In genomic region chr9:70208751-70209150, GRCm38 (mm10) we compare ENCODE assay signal across 8 mouse cellular contexts. TPM values are rescaled to one million over a fixed set of nuclear protein-coding genes. Genes with fewer than 3 reads are reported as not detected.
DNase-seq lines count a peak whose midpoint lies in the region; ATAC-seq and TF ChIP-seq lines count a peak whose summit lies in the region.

No protein-coding gene starts in this region.

- TF ChIP-seq EP300 in CH12.LX (IDR thresholded peaks at IDR 0.05; ENCODE audit: low read length), result no peak
- no peak for TF ChIP-seq EP300 in heart, postnatal 0 days (IDR thresholded peaks at IDR 0.05; ENCODE audit: low read depth)

- DNase-seq in cerebellum, postnatal 10 days, result peak; percentile 15 to 22
- DNase-seq in cerebellum, adult 11 months, result no peak
- DNase-seq in CH12.LX (ENCODE audit: extremely low read depth), result no peak
- no peak for DNase-seq in heart, postnatal 0 days (ENCODE audit: low spot score)
- DNase-seq in liver, embryonic 13.5 days, result no peak
- DNase-seq in ovary, postnatal 14 days (ENCODE audit: low spot score), result no peak

- H3K4me3 ChIP-seq in CH12.LX (replicated peaks in 1 of 3; ENCODE audit: low read depth in 2 of 3, low read length in 2 of 3, poor library complexity in 1 of 3), result peak overlapping the region; percentile 78 to 98 (median 86)
- peak overlapping the region; percentile 79 for H3K4me3 ChIP-seq in heart, postnatal 0 days (ENCODE audit: low read depth, low read length)
- H3K4me3 ChIP-seq in liver, embryonic 13.5 days (replicated peaks), result peak overlapping the region; percentile 60; the same call in 1 of the 2 replicates
- peak overlapping the region; percentile 87 for H3K4me3 ChIP-seq in stomach, embryonic 15.5 days (replicated peaks)

- peaks cover 0 to 13% of the 10 kb centered on the region in 2 experiments for H3K36me3 ChIP-seq in CH12.LX (replicated peaks in 1 of 2; ENCODE audit: control insufficient read depth in 1 of 2, insufficient read depth in 1 of 2, low read length in 1 of 2)
- H3K36me3 ChIP-seq in heart, postnatal 0 days (replicated peaks; ENCODE audit: control insufficient read depth, insufficient read depth, low read length), result no peaks in the 10 kb centered on the region
- no peaks in the 10 kb centered on the region for H3K36me3 ChIP-seq in liver, embryonic 13.5 days
- H3K36me3 ChIP-seq in stomach, embryonic 15.5 days, result no peaks in the 10 kb centered on the region

- dilution Hi-C loops in CH12.LX (cut with MboI; ENCODE audit: extremely low pct_ligation_motif_present, extremely low pct_unique_long_range_greater_than_20kb, low sequenced_read_pairs), result no loop called here

- TF ChIP-seq POLR2A in CH12.LX (IDR thresholded peaks at IDR 0.05; ENCODE audit: low read depth, low read length), result no peak

- in situ Hi-C loops in CH12.LX (cut with MboI; ENCODE audit: low pct_ligation_motif_present, low pct_unique_long_range_greater_than_20kb, low sequenced_read_pairs), result loop anchor here (5.0 to 10.0 kb wide), 2 partner anchors 34 to 96 kb away; no protein-coding TSS in a partner anchor

- no peaks in the 10 kb centered on the region for H3K27me3 ChIP-seq in CH12.LX (replicated peaks)
- no peaks in the 10 kb centered on the region for H3K27me3 ChIP-seq in heart, postnatal 0 days (ENCODE audit: control insufficient read depth, insufficient read depth, low read length)
- peaks cover 49% of the 10 kb centered on the region for H3K27me3 ChIP-seq in liver, embryonic 13.5 days
- H3K27me3 ChIP-seq in stomach, embryonic 15.5 days (replicated peaks), result no peaks in the 10 kb centered on the region

- TF ChIP-seq RAD21 in CH12.LX (IDR thresholded peaks at IDR 0.05; ENCODE audit: low read depth, low read length), result no peak

- ATAC-seq in heart, postnatal 0 days (ENCODE audit: insufficient read depth, low read depth), result no peak
- ATAC-seq in liver, embryonic 13.5 days (ENCODE audit: low read depth), result no peak
- ATAC-seq in stomach, embryonic 15.5 days (ENCODE audit: insufficient read depth, low FRiP score, low read depth), result no peak
- no peak for ATAC-seq in granulocyte monocyte progenitor cell, adult 5-6 weeks (replicated peaks; ENCODE audit: poor library complexity, severe bottlenecking)

- no peak for TF ChIP-seq CTCF in CH12.LX (conservative IDR thresholded peaks at IDR 0.05 in 1 of 2, IDR thresholded peaks at IDR 0.05 in 1 of 2; ENCODE audit: low read depth in 2 of 2, low read length in 2 of 2)
- TF ChIP-seq CTCF in heart, postnatal 0 days (IDR thresholded peaks at IDR 0.05; ENCODE audit: low read depth), result no peak

- H3K4me1 ChIP-seq in CH12.LX (ENCODE audit: control insufficient read depth in 1 of 2, insufficient read depth in 2 of 2), result peaks cover 0 to 51% of the 10 kb centered on the region in 2 experiments; a peak in 3 of 4 replicates
- peaks cover 13% of the 10 kb centered on the region for H3K4me1 ChIP-seq in heart, postnatal 0 days (ENCODE audit: control insufficient read depth, insufficient read depth)
- peaks cover 3% of the 10 kb centered on the region; the same call in 1 of the 2 replicates for H3K4me1 ChIP-seq in liver, embryonic 13.5 days (replicated peaks)
- H3K4me1 ChIP-seq in stomach, embryonic 15.5 days, result peaks cover 9% of the 10 kb centered on the region

- no peaks in the 10 kb centered on the region for H3K9me3 ChIP-seq in CH12.LX (replicated peaks; ENCODE audit: low read length)
- H3K9me3 ChIP-seq in heart, postnatal 0 days (replicated peaks; ENCODE audit: control insufficient read depth, low read length), result no peaks in the 10 kb centered on the region
- H3K9me3 ChIP-seq in liver, embryonic 13.5 days (replicated peaks), result no peaks in the 10 kb centered on the region
- H3K9me3 ChIP-seq in stomach, embryonic 15.5 days, result no peaks in the 10 kb centered on the region

- WGBS in heart, postnatal 0 days, result 15% methylated on average over 12 of the region's 12 CpGs
- 20% methylated on average over 12 of the region's 12 CpGs for WGBS in liver, embryonic 13.5 days (ENCODE audit: insufficient replicate concordance)
- 9% methylated on average over 12 of the region's 12 CpGs for whole genome bisulfite sequencing in stomach, embryonic 15.5 days

- H3K79me2 ChIP-seq in CH12.LX (replicated peaks; ENCODE audit: control insufficient read depth, extremely low read depth, insufficient read depth, poor library complexity, severe bottlenecking), result peaks cover 52% of the 10 kb centered on the region

- H3K9ac ChIP-seq in CH12.LX (ENCODE audit: insufficient read depth, low read depth), result peak overlapping the region; percentile 65
- peak overlapping the region; percentile 76; the same call in 1 of the 2 replicates for H3K9ac ChIP-seq in heart, postnatal 0 days (replicated peaks; ENCODE audit: low read depth, low read length)
- H3K9ac ChIP-seq in liver, embryonic 13.5 days, result no peak overlapping the region
- H3K9ac ChIP-seq in stomach, embryonic 15.5 days, result no peak overlapping the region

- H3K4me2 ChIP-seq in CH12.LX (ENCODE audit: insufficient read depth, low read depth, poor library complexity, severe bottlenecking), result peak overlapping the region; percentile 91
- H3K4me2 ChIP-seq in heart, postnatal 0 days (ENCODE audit: low read depth, low read length), result peak overlapping the region; percentile 100
- peak overlapping the region; percentile 67 for H3K4me2 ChIP-seq in liver, embryonic 13.5 days
- H3K4me2 ChIP-seq in stomach, embryonic 15.5 days, result peak overlapping the region; percentile 88

- H3K27ac ChIP-seq in CH12.LX (ENCODE audit: insufficient read depth, low read depth), result peak overlapping the region; percentile 84
- peak overlapping the region; percentile 90; the same call in 1 of the 2 replicates for H3K27ac ChIP-seq in heart, postnatal 0 days (ENCODE audit: low read depth)
- no peak overlapping the region for H3K27ac ChIP-seq in liver, embryonic 13.5 days
- peak overlapping the region; percentile 96 for H3K27ac ChIP-seq in stomach, embryonic 15.5 days

TF ChIP-seq in CH12.LX, 34 proteins besides CTCF, POLR2A, EP300 and RAD21:
- TF ChIP-seq POLR2AphosphoS2 (IDR thresholded peaks at IDR 0.05; ENCODE audit: low read depth, low read length), result 0 out of 2 replicates have a peak, but pooled peaks have one; percentile 6
- 0 out of 2 replicates have a peak, but pooled peaks have one; percentile 41 for TF ChIP-seq UBTF (IDR thresholded peaks at IDR 0.05; ENCODE audit: low read depth, low read length)
- 0 out of 2 replicates have a peak, but pooled peaks have one; percentile 1 for TF ChIP-seq SMC3 (IDR thresholded peaks at IDR 0.05; ENCODE audit: low read depth, low read length)
- 0 out of 2 replicates have a peak, but pooled peaks have one; percentile 24 for TF ChIP-seq ETS1 (conservative IDR thresholded peaks at IDR 0.05; ENCODE audit: low read depth, low read length)
- no peak for TF ChIP-seq CHD1 (IDR thresholded peaks at IDR 0.05; ENCODE audit: low read depth, low read length)
- TF ChIP-seq ELF1 (IDR thresholded peaks at IDR 0.05; ENCODE audit: low read depth, low read length), result no peak
- TF ChIP-seq TBP (conservative IDR thresholded peaks at IDR 0.05; ENCODE audit: low read depth, low read length), result 0 out of 2 replicates have a peak, but pooled peaks have one; percentile 20
- no peak for TF ChIP-seq E2F4 (IDR thresholded peaks at IDR 0.05; ENCODE audit: insufficient replicate concordance, low read depth, low read length)
- TF ChIP-seq IRF4 (IDR thresholded peaks at IDR 0.05; ENCODE audit: low read depth, low read length), result peak; percentile 63; the same call in 1 of the 2 replicates
- TF ChIP-seq MEF2A (IDR thresholded peaks at IDR 0.05; ENCODE audit: borderline replicate concordance, low read depth, low read length), result peak; percentile 61; the same call in 1 of the 2 replicates
- TF ChIP-seq BHLHE40 (IDR thresholded peaks at IDR 0.05; ENCODE audit: low read depth, low read length), result peak; percentile 28; the same call in 1 of the 2 replicates
- peak; percentile 72 for TF ChIP-seq SIN3A (IDR thresholded peaks at IDR 0.05; ENCODE audit: low read length)
- TF ChIP-seq MAX (IDR thresholded peaks at IDR 0.05; ENCODE audit: low read length), result peak; percentile 21; the same call in 1 of the 2 replicates
- peak; percentile 3; the same call in 1 of the 2 replicates for TF ChIP-seq JUN (IDR thresholded peaks at IDR 0.05; ENCODE audit: insufficient read depth, low read depth, low read length)
- no peak; the same call in 1 of the 2 replicates for TF ChIP-seq MAZ (IDR thresholded peaks at IDR 0.05; ENCODE audit: low read depth, low read length)
- no peak for TF ChIP-seq PAX5 (IDR thresholded peaks at IDR 0.05; ENCODE audit: low read length)
- TF ChIP-seq MXI1 (IDR thresholded peaks at IDR 0.05; ENCODE audit: low read depth, low read length), result peak; percentile 71; the same call in 1 of the 2 replicates
- TF ChIP-seq KAT2A (IDR thresholded peaks at IDR 0.05; ENCODE audit: insufficient replicate concordance, low read length), result no peak

RNA-seq across cellular contexts. Expression of gene Myo1e, which starts 1.6 kb away (rescaled TPM):
- 97.6 and 98.7 TPM in 2 replicates for total RNA-seq in CH12.LX (2012; rRNA removed)
- total RNA-seq in CH12.LX (2014; rRNA removed), result 82.3 and 88.5 TPM in 2 replicates
- polyA plus RNA-seq in CH12.LX (2012; ENCODE audit: insufficient read length, low read depth), result 186 and 188 TPM in 2 replicates
- 7.0 and 8.1 TPM in 2 replicates for total RNA-seq in heart, postnatal 0 days (2014; rRNA removed; ENCODE audit: low replicate concordance)
- polyA plus RNA-seq in heart, postnatal 0 days (2015; fragmentation: Nextera tagmentation; extraction: Ambion mirVana), result 5.0 and 6.6 TPM in 2 replicates
- polyA plus RNA-seq in liver, embryonic 13.5 days (2015; fragmentation: Nextera tagmentation; extraction: Ambion mirVana), result 2.2 and 3.2 TPM in 2 replicates
- 24.2 and 28.2 TPM in 2 replicates for polyA plus RNA-seq in stomach, embryonic 15.5 days (2015; fragmentation: Nextera tagmentation; extraction: Ambion mirVana)
- 0.94 TPM in 1 of 2 replicates, not detected in the other for total RNA-seq in granulocyte monocyte progenitor cell, adult 5-6 weeks (2014; fragmentation: Nextera tagmentation)
- total RNA-seq in granulocyte monocyte progenitor cell, adult 5-6 weeks (2017), result 0.17 and 0.21 TPM in 2 replicates

Comparison
In these comparisons a context has a peak if more than half of its experiments do, and no peak if none do; other contexts are left out.
1. DNase-seq: peak in cerebellum, postnatal 10 days (2 of 2); none in cerebellum, adult 11 months (single experiment), CH12.LX (single experiment), heart, postnatal 0 days (single experiment), liver, embryonic 13.5 days (single experiment) and ovary, postnatal 14 days (single experiment).
2. H3K9ac ChIP-seq: peak in CH12.LX (single experiment) and heart, postnatal 0 days (single experiment); none in liver, embryonic 13.5 days (single experiment) and stomach, embryonic 15.5 days (single experiment).
3. Peak in every context shown above with its lines, with median percentiles within 50 percentile points of each other: H3K4me2 ChIP-seq and H3K4me3 ChIP-seq.